Mouse (Mus musculus) liver, adult 2 months (tissue): ENCODE data around the gene Cldn11. TPM values are rescaled to one million over a fixed set of nuclear protein-coding genes. Genes with fewer than 3 reads are reported as not detected.

Source experiments
- DNase-seq: peaks from one replicate; pipeline ENCODE4 v3.0.0-alpha.2; 2011; ENCODE audit warnings: low read depth, low spot score; ENCODE audit errors: extremely low read depth
- H3K27ac ChIP-seq: fragments of 200-500 bp; replicated peaks from 2 replicates; pipeline ENCODE4 v1.5.1; 2012; ENCODE audit warnings: low read depth, mild to moderate bottlenecking, control low read depth, inconsistent platforms, low read length; ENCODE audit not compliant: insufficient read depth
- H3K27me3 ChIP-seq: fragments of 200-500 bp; 2 replicates; pipeline ENCODE4 v1.6.1; 2012; ENCODE audit warnings: mild to moderate bottlenecking, moderate library complexity, low read length, inconsistent platforms; ENCODE audit not compliant: control insufficient read depth, insufficient read depth
- H3K36me3 ChIP-seq: fragments of 200-500 bp; 2 replicates; pipeline ENCODE4 v1.6.1; 2012; ENCODE audit warnings: low read length, inconsistent platforms; ENCODE audit not compliant: control insufficient read depth, insufficient read depth
- H3K4me1 ChIP-seq: fragments of 200-500 bp; 2 replicates; pipeline ENCODE4 v1.6.1; 2011; ENCODE audit warnings: low read length; ENCODE audit not compliant: control insufficient read depth, insufficient read depth
- H3K4me3 ChIP-seq: fragments of 200-500 bp; 2 replicates; pipeline ENCODE4 v1.5.1; 2011; ENCODE audit warnings: low read depth, mild to moderate bottlenecking, control low read depth, low read length, moderate library complexity; ENCODE audit not compliant: insufficient read depth
- H3K79me2 ChIP-seq: fragments of 200-500 bp; 2 replicates; pipeline ENCODE4 v1.6.1; 2012; ENCODE audit warnings: inconsistent platforms, mild to moderate bottlenecking, low read length, moderate library complexity; ENCODE audit not compliant: control insufficient read depth, insufficient read depth
- H3K9ac ChIP-seq: fragments of 200-500 bp; 2 replicates; pipeline ENCODE4 v1.6.1; 2012; ENCODE audit warnings: low read depth, mild to moderate bottlenecking, control low read depth, inconsistent platforms, low read length
- CTCF ChIP-seq: fragments of 200-500 bp; IDR thresholded peaks from 2 replicates; pipeline ENCODE4 v1.5.1; 2011; ENCODE audit warnings: low read depth, low read length, control low read depth
- POLR2A ChIP-seq: fragments of 200-500 bp; IDR thresholded peaks from 2 replicates; pipeline ENCODE4 v1.6.1; 2011; ENCODE audit warnings: low read length, control low read depth; ENCODE audit not compliant: insufficient read depth; ENCODE audit errors: extremely low read depth
- whole genome bisulfite sequencing: fragments of 180-500 bp; shearing (Covaris S2); methylation state at CpG from one replicate; pipeline ENCODE4 v1.1.7; 2018; 5-methylcytosine and 5-hydroxymethylcytosine counted together
- polyA plus RNA-seq: library from polyadenylated mRNA; depleted of rRNA; stranded (reverse); fragments of >200 nt; gene quantifications from 2 replicates; pipeline ENCODE4 v1.2.3, GENCODE M21; 2012
- total RNA-seq: library from RNA; depleted of rRNA; stranded (reverse); fragments of >200 nt; gene quantifications from 2 replicates; pipeline ENCODE4 v1.2.3, GENCODE M21; 2014

Gene Cldn11
- total and polyA plus RNA-seq, 2 experiments, result 0.09 TPM; not detected in 1

- no peak for TF ChIP-seq CTCF
- TF ChIP-seq POLR2A, result no peak
- Histone ChIP-seq H3K27ac (no peak overlapping the region), H3K9ac (no peak overlapping the region), H3K4me3 (no peak overlapping the region), H3K27me3 (no peaks in the 10 kb centered on the region), H3K4me1 (peaks cover 11% of the 10 kb centered on the region), H3K36me3 (peaks cover 14% of the 10 kb centered on the region), H3K79me2 (peaks cover 27% of the 10 kb centered on the region)
- no peak for DNase-seq
- WGBS, result 71% methylated on average over 3 of the region's 3 CpGs
Measured at GRCm38 (mm10) chr3:31109108-31109507, 40.6 kb upstream of the Cldn11 start.

- H3K36me3 ChIP-seq, result peaks cover 20% of the 10 kb centered on the region
- no peaks in the 10 kb centered on the region for H3K79me2 ChIP-seq
- TF ChIP-seq CTCF (no peak), POLR2A (no peak)
- no peaks in the 10 kb centered on the region for H3K27me3 ChIP-seq
- peak; percentile 93 for DNase-seq
- H3K9ac ChIP-seq, result no peak overlapping the region
- H3K4me3 ChIP-seq, result no peak overlapping the region
- H3K27ac ChIP-seq, result no peak overlapping the region
- peaks cover 6% of the 10 kb centered on the region; the same call in 1 of the 2 replicates for H3K4me1 ChIP-seq
- 23% methylated on average over 4 of the region's 4 CpGs for WGBS
Measured at GRCm38 (mm10) chr3:31123098-31123497, 26.6 kb upstream of the Cldn11 start.

- 72% methylated on average over 4 of the region's 4 CpGs for WGBS
- Histone ChIP-seq H3K27ac (no peak overlapping the region), H3K79me2 (no peaks in the 10 kb centered on the region), H3K4me1 (peaks cover 6% of the 10 kb centered on the region; the same call in 1 of the 2 replicates), H3K27me3 (no peaks in the 10 kb centered on the region), H3K36me3 (peaks cover 3% of the 10 kb centered on the region; the same call in 1 of the 2 replicates), H3K9ac (no peak overlapping the region), H3K4me3 (no peak overlapping the region)
- no peak for DNase-seq
- no peak for TF ChIP-seq CTCF
- no peak for TF ChIP-seq POLR2A
Measured at GRCm38 (mm10) chr3:31126303-31126702, 23.4 kb upstream of the Cldn11 start.

GRCm38 (mm10) chr3:31126848-31127247 lies 22.9 kb upstream of the Cldn11 start:
- Histone ChIP-seq H3K36me3 (peaks cover 3% of the 10 kb centered on the region; the same call in 1 of the 2 replicates), H3K4me1 (peaks cover 6% of the 10 kb centered on the region; the same call in 1 of the 2 replicates), H3K9ac (no peak overlapping the region), H3K4me3 (no peak overlapping the region), H3K79me2 (no peaks in the 10 kb centered on the region), H3K27me3 (no peaks in the 10 kb centered on the region), H3K27ac (no peak overlapping the region)
- no peak for TF ChIP-seq POLR2A
- no peak for TF ChIP-seq CTCF
- WGBS, result 27% methylated on average over 3 of the region's 3 CpGs
- DNase-seq, result peak; percentile 46

- Histone ChIP-seq H3K4me1 (peaks cover 13% of the 10 kb centered on the region), H3K27me3 (no peaks in the 10 kb centered on the region), H3K79me2 (no peaks in the 10 kb centered on the region), H3K4me3 (no peak overlapping the region), H3K27ac (no peak overlapping the region), H3K36me3 (no peaks in the 10 kb centered on the region), H3K9ac (no peak overlapping the region)
- TF ChIP-seq CTCF, result no peak
- no peak for TF ChIP-seq POLR2A
- DNase-seq, result peak; percentile 26
- 23% methylated on average over 4 of the region's 4 CpGs for WGBS
Measured at GRCm38 (mm10) chr3:31129766-31130165, 20.0 kb upstream of the Cldn11 start.

GRCm38 (mm10) chr3:31133664-31134063 lies 16.1 kb upstream of the Cldn11 start:
- TF ChIP-seq CTCF (no peak), POLR2A (no peak)
- no peak overlapping the region for H3K27ac ChIP-seq
- no peak overlapping the region for H3K9ac ChIP-seq
- DNase-seq, result peak; percentile 60
- no peaks in the 10 kb centered on the region for H3K36me3 ChIP-seq
- H3K27me3 ChIP-seq, result no peaks in the 10 kb centered on the region
- H3K79me2 ChIP-seq, result no peaks in the 10 kb centered on the region
- H3K4me3 ChIP-seq, result no peak overlapping the region
- WGBS, result 2% methylated on average over 5 of the region's 5 CpGs
- peaks cover 13% of the 10 kb centered on the region for H3K4me1 ChIP-seq
